Mouse (Mus musculus) splenic B cell, adult 2 months (primary cell): ENCODE results near the gene Etv6.

Experiments
- DNase-seq: peaks from one replicate; pipeline ENCODE4 v3.0.0-alpha.2; 2011; ENCODE audit warnings: low read depth, low spot score
- H3K27me3 ChIP-seq: 2 replicates; pipeline ENCODE4 v1.6.1; 2012; ENCODE audit warnings: mild to moderate bottlenecking, low read length, moderate library complexity, mixed read lengths; ENCODE audit not compliant: control insufficient read depth, poor library complexity, insufficient read depth, severe bottlenecking
- H3K36me3 ChIP-seq: 2 replicates; pipeline ENCODE4 v1.6.1; 2012; ENCODE audit warnings: mild to moderate bottlenecking, low read length, moderate library complexity, mixed read lengths; ENCODE audit not compliant: control insufficient read depth, poor library complexity, insufficient read depth, severe bottlenecking

Gene Etv6

DNA sequence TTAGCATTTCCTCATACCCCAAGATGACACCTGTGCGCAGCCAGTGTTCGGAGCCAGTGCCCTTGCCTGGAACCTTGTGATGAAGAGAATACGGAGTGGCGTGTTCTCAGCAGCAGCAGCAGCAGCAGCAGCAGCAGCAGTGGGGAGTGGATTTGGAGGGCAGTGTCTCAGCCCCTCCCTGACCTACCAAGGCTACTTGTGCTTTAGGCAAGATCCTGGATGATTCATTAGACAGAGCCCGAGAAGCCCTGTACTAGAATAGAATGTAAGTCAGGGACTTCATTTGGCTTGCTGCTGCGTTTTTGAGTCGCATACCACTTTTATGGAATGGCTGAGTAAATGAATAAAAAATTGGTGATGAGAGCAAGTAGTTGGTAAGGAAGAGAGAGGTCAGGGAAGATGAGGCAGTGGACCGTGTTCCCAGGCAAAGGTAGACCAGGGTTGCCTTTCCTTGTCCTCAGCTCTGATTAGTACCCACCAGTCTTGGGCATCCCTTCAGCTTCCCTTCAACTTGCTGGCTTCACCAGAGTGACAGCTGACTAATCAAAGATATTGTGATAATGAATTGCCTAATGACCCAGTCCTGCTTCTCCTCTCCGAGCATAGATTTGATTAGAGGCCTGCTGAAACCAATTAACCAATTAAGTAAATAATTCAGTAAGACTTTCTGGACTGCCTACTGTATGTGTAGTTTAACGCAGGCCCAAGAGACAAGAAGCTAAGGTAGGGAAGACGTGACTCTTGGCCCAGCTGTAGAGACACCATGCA is 64.7 kb downstream of the Etv6 start:
- H3K27me3 ChIP-seq = no peaks in the 10 kb centered on the region
- no peaks in the 10 kb centered on the region for H3K36me3 ChIP-seq
- DNase-seq = no peak

DNA sequence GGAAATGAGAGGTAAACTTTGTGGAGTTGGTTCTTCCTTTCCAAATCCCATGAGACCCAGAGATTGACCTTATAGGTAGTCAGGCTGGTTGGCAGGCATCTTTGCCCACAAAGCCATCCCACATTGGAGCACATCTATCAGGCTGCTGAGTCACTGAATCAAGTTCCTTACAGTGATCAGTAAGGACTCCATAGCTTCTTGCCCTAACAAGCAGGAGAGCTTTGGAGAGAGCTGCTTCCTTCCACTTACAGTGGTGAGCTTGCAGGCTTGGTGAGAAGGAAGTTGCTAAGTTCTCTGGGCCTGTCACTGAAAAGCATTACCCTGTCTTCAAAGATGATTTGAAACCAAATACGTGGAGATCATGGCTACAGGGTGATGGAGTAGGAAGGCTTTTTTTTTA is 66.9 kb downstream of the Etv6 start:
- DNase-seq = no peak
- Histone ChIP-seq H3K36me3 (no peaks in the 10 kb centered on the region), H3K27me3 (no peaks in the 10 kb centered on the region)

DNA sequence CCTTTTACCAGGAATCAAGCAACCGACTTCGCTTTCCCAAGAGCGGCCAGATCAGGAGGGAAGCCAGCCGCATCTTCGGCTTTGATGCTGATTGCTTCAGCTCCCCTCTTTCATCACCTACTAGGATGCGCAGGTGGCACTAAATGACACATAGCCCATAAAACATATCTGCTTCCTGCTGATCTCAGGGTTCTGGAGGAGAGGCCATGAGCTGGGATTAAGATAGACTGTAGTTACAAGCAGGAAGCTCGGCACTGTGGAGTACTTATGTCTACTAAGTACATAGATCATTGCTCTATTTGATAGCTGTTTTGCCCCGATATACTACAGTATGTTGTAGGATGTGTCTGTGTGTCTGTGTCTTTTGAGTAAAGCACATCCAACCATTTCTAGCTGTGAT is 68.0 kb downstream of the Etv6 start:
- Histone ChIP-seq H3K27me3 (no peaks in the 10 kb centered on the region), H3K36me3 (no peaks in the 10 kb centered on the region)
- no peak for DNase-seq

GRCm38 (mm10) chr6:134105514-134106201 is 70.2 kb downstream of the Etv6 start:
- Histone ChIP-seq H3K36me3 (no peaks in the 10 kb centered on the region), H3K27me3 (no peaks in the 10 kb centered on the region)
- peak; percentile 8 for DNase-seq

- no peak for DNase-seq
- Histone ChIP-seq H3K36me3 (no peaks in the 10 kb centered on the region), H3K27me3 (no peaks in the 10 kb centered on the region)
Measured at GRCm38 (mm10) chr6:134107696-134108095, 72.2 kb downstream of the Etv6 start.

DNA sequence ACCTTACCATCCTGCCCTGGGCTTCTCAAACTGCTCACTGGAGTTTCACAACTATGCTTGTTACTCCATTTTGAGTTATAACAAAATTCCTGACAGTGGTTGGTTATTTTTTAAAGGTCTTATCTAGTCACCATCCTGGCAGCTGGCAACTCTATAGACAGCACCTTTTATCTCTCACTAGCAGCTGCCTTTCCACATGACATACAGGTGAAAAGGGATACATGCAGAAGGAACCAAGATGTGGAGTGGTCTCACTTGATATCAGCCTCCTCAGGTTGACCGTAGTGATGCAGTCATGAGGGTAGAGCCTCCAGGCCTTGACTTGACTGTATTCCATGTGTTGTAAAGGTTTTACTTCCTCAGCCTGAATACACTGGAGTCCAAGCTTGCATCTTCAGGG is 74.2 kb downstream of the Etv6 start:
- Histone ChIP-seq H3K27me3 (no peaks in the 10 kb centered on the region), H3K36me3 (no peaks in the 10 kb centered on the region)
- no peak for DNase-seq

DNA sequence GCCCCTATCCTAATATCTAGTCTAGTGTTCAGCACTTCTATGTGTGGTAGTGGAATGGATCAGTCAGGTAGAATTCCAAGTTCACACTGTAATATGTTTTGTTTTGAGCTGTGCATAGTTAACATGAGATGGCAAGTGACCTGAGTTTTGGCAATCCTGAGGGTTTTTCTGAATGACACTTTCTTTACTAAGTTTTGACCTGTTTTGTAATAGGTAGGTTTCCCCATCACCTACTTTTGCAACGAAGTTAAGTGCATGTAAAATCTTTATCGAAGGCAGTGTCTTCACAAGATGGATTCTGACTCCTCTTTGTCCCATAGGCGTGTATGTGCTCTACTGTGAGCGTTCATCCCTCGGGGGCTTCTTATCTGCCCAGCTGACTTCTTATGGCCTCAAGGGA is 74.7 kb downstream of the Etv6 start:
- Histone ChIP-seq H3K36me3 (no peaks in the 10 kb centered on the region), H3K27me3 (no peaks in the 10 kb centered on the region)
- no peak for DNase-seq

- H3K27me3 ChIP-seq = no peaks in the 10 kb centered on the region
Measured at GRCm38 (mm10) chr6:134111599-134111998, 76.1 kb downstream of the Etv6 start.

GRCm38 (mm10) chr6:134112753-134113152 is 77.3 kb downstream of the Etv6 start:
- no peaks in the 10 kb centered on the region for H3K27me3 ChIP-seq
- no peak for DNase-seq

More at GRCm38 (mm10) chr6:134111599-134111998, 76.1 kb downstream of the Etv6 start:
- H3K36me3 ChIP-seq = no peaks in the 10 kb centered on the region
- no peak for DNase-seq

DNA sequence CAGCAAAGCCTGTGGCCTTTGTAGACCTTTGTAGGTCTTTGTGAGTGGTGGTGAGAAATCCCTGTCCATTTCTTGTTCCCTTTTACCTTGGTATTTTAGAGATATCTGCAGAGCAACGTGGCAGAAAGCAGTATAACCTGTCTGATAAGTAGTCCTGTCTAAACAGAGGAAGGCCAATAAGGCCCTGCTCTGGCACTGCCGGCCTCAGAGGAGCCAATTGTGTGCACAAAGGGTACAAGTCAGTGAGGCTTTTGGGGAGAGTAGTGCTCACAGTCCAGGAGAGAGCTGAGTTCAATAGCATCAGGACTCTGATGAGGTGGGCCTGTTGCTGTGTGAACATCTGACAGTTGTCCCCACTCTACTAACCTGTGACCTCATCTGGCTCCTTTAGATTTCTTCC is 77.7 kb downstream of the Etv6 start:
- no peak for DNase-seq
- Histone ChIP-seq H3K36me3 (no peaks in the 10 kb centered on the region), H3K27me3 (no peaks in the 10 kb centered on the region)

More at GRCm38 (mm10) chr6:134112753-134113152, 77.3 kb downstream of the Etv6 start:
- H3K36me3 ChIP-seq = no peaks in the 10 kb centered on the region

DNA sequence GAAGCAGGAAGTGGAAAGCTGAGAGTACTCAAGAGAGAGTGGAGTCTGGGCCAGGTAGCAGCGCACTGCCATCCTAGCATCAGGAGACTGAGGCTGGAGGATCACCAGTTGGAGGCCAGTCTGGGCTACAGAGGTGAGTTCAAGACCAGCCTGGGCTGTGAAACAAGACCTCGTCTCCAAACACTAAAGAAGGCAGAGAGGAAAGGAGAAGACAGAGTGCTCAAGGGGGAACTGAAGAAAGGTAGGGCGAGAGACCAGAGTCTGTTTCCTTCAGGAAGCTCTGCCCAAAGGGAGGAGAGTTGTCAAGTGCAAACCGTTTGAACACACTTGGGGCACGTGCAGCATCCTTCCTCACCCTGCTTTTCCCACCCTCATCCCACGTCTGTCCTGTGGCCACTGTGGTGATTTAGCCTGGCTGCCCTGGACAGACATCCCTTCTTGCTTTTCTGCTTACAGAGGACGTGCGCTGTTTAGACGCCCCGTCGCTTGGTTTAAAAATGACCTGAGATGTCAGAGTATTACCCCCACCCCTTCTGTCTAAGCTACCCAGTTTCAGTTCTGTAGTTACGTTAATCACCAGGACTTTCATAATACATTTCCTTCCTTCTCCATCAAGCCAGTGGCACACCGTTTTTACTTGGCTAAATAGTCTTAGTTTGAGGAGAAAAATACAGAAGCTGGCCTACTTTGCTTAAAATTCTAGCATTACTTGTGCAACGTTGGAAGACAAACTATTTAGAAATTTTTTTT is 79.9 kb downstream of the Etv6 start:
- DNase-seq = peak; percentile 52
- no peaks in the 10 kb centered on the region for H3K36me3 ChIP-seq
- no peaks in the 10 kb centered on the region for H3K27me3 ChIP-seq

DNA sequence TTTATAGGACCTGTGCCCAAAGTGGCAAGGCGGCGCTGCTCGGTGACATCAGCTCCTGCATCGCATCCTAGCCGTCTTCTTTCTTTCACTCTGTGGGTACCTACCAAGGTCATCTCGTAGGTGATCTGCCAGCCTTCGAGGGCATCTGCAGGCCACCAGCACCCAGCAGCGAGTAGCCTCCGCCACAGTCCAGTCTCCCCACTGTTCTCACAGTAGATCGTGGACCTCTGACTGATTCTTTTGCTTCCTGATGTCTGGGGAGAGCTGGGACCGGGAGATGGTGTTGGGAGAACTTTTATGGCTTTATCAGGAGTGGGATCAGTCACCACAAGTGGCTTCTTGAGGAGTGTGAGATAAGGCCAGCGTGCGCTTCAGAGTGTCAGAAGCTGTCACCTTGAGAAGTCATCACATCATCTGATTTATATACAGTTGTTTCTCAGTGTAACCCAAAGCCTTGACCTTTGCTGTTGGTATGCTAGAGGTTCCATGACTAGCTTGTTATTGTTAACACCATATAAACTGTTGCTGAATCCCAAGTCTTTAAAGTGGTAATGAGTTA is 82.0 kb downstream of the Etv6 start:
- Histone ChIP-seq H3K36me3 (no peaks in the 10 kb centered on the region), H3K27me3 (no peaks in the 10 kb centered on the region)
- DNase-seq = no peak

GRCm38 (mm10) chr6:134118506-134118905 is 83.0 kb downstream of the Etv6 start:
- DNase-seq = no peak
- Histone ChIP-seq H3K36me3 (no peaks in the 10 kb centered on the region), H3K27me3 (no peaks in the 10 kb centered on the region)

DNA sequence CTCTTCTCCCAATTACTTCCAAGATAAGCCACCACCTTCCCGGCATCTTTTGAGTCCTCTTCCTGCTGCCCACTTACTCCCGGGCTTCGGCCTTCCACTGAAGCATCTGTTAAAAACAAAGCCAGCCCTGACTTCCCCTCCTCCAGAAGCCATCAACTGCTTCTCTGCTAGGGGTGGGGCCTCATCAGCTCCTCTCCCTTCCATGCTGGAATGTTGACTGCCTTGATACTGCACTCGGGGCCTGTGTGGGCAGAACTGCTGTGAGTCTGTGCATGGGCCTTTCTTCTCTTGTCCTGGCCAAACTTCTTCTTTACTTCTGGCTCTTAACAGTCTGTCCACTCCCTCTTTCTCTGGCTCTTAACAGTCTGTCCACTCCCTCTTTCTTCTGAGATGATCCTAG is 83.6 kb downstream of the Etv6 start:
- Histone ChIP-seq H3K36me3 (no peaks in the 10 kb centered on the region), H3K27me3 (no peaks in the 10 kb centered on the region)
- no peak for DNase-seq

DNA sequence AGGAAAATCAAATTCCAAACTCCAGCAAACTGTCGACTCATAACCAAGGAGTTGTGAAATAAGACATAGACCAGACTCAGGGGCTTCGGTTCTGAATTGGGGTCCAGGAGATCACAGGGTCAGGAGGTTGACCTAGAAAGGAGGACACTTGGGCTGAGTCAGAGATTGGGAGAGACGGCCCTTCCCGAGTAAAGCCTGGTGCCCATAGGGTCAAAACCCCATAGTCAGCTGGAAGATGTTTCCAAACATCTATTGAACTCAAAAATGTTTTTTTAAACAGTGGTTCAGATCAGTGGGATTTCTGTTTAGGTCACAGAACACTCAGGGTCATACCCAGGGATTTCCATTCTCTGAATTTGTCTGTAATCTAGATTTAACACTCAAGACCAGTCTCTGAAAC is 84.7 kb downstream of the Etv6 start:
- no peaks in the 10 kb centered on the region for H3K36me3 ChIP-seq
- no peaks in the 10 kb centered on the region for H3K27me3 ChIP-seq
- DNase-seq = no peak
